Mouse (Mus musculus): ENCODE results near the gene Gm2042. TPM values are rescaled to one million over a fixed set of nuclear protein-coding genes. Genes with fewer than 3 reads are reported as not detected.

Gm2042 gene
- not detected for polyA plus RNA-seq (2017; shearing (Covaris generic))

DNA sequence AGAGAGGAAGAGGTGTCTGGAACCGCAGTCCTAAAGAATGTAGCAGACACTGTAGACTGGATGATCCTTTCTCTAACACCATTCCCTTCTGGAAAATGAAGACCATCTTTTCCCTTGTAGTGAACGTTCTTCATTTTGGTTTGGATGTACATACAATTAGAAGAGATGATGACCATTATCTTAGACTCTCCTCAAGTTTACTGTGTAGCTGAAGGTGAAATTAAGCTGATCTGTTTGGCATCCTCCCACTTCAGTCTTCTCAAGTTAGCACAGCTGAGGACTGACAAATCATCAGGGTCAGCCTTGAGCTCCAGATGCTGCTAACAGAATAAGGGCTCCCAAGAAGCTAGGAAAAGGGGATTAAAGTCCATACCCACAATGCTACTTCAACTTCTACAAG is at the start of gene Gm2042:
Gm2042 (plus strand) TSS at position 301 of the 400 bp plus-strand sequence.

DNA sequence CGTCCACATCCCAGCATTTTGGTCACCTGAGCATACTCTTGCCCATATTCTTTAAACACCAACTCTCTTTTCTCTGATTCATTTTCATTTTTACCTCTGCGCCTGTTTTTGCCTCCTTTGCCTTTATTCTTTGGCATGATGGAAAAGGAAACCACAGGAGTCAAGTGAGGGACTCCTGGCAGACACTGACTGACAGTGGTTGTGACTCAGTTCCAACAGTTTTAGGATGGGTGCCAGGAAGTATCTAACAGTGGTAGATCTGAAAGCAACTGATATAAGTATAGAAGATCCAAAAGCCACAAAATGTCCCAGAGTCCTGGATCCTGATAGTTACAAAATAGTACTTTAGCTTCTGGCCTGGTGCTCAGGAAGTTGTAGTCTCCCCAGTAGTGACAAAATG is 34.2 kb upstream of the Gm2042 start, which contains the start of gene Gm2035:
Gm2035 (minus strand) TSS at position 137 of the 400 bp plus-strand sequence.

Other genes with a start within 250 kb of the Gm2042 start
- gene Gm21319, start 178.3 kb upstream of the Gm2042 start, polyA plus RNA-seq (2017; shearing (Covaris generic)) = not detected
- gene Gm21936, start 158.6 kb upstream of the Gm2042 start, polyA plus RNA-seq (2017; shearing (Covaris generic)) = not detected
- not detected for gene BB287469, start 137.5 kb upstream of the Gm2042 start, polyA plus RNA-seq (2017; shearing (Covaris generic))
- not detected for gene Gm2001, start 111.7 kb upstream of the Gm2042 start, polyA plus RNA-seq (2017; shearing (Covaris generic))
- gene Gm2016, start 80.0 kb upstream of the Gm2042 start, polyA plus RNA-seq (2017; shearing (Covaris generic)) = not detected
- not detected for gene Gm2022, start 58.7 kb upstream of the Gm2042 start, polyA plus RNA-seq (2017; shearing (Covaris generic))
- not detected for gene Gm2035, start 34.2 kb upstream of the Gm2042 start, polyA plus RNA-seq (2017; shearing (Covaris generic))
- gene Gm2075, start 57.8 kb downstream of the Gm2042 start, polyA plus RNA-seq (2017; shearing (Covaris generic)) = not detected
- not detected for gene Gm6803, start 64.7 kb downstream of the Gm2042 start, polyA plus RNA-seq (2017; shearing (Covaris generic))
- gene Gm2056, start 72.9 kb downstream of the Gm2042 start, polyA plus RNA-seq (2017; shearing (Covaris generic)) = not detected
- gene Gm16368, start 129.6 kb downstream of the Gm2042 start, polyA plus RNA-seq (2017; shearing (Covaris generic)) = not detected
- gene Gm10436, start 228.0 kb downstream of the Gm2042 start, polyA plus RNA-seq (2017; shearing (Covaris generic)) = not detected